Mouse (Mus musculus) intestine, embryonic 16.5 days (tissue): Measurements from ENCODE around the gene Rnd2. TPM values are rescaled to one million over a fixed set of nuclear protein-coding genes. Genes with fewer than 3 reads are reported as not detected.
A peak's percentile ranks its signal among the peaks of the same experiment; 100 is the strongest.
"Not testable (repeated sequence)": the region's sequence is repeated elsewhere in the genome, so short reads cannot be mapped to it uniquely, and the experiment has no call there.

Experiments used
- ATAC-seq: fragments of 200-750 bp; cut with Nextera tagmentation; 2 replicates; pipeline ENCODE4 v1.8.0; 2017; ENCODE audit warnings: moderate TSS enrichment, moderate library complexity
- H3K27ac ChIP-seq: fragments of 300-500 bp; sonication (generic); 2 replicates; pipeline ENCODE4 v1.5.1; 2014; ENCODE audit warnings: mild to moderate bottlenecking, low read length
- H3K27me3 ChIP-seq: fragments of 300-500 bp; sonication (generic); replicated peaks from 2 replicates; pipeline ENCODE4 v1.6.1; 2014; ENCODE audit warnings: low read length, control low read depth, mixed read lengths; ENCODE audit not compliant: control insufficient read depth, insufficient read depth
- H3K36me3 ChIP-seq: fragments of 300-500 bp; sonication (generic); 2 replicates; pipeline ENCODE4 v1.6.1; 2014; ENCODE audit warnings: low read length, control low read depth; ENCODE audit not compliant: control insufficient read depth, insufficient read depth
- H3K4me1 ChIP-seq: fragments of 300-500 bp; sonication (generic); 2 replicates; pipeline ENCODE4 v1.6.1; 2014; ENCODE audit warnings: low read length, control low read depth, mixed read lengths; ENCODE audit not compliant: control insufficient read depth, insufficient read depth
- H3K4me2 ChIP-seq: fragments of 300-500 bp; sonication (generic); 2 replicates; pipeline ENCODE4 v1.6.1; 2014; ENCODE audit warnings: low read depth, low read length, control low read depth
- H3K4me3 ChIP-seq: fragments of 300-500 bp; sonication (generic); 2 replicates; pipeline ENCODE4 v1.5.1; 2014; ENCODE audit warnings: mild to moderate bottlenecking, low read length
- H3K9ac ChIP-seq: fragments of 300-500 bp; sonication (generic); 2 replicates; pipeline ENCODE4 v1.6.1; 2014; ENCODE audit warnings: low read depth, low read length
- H3K9me3 ChIP-seq: fragments of 300-500 bp; sonication (generic); 2 replicates; pipeline ENCODE4 v1.6.1; 2016; ENCODE audit warnings: low read length, control low read depth; ENCODE audit not compliant: control insufficient read depth
- WGBS: fragments of 180-500 bp; shearing (Covaris S2); extraction: QIAGEN DNeasy Blood & Tissue Kit; methylation state at CpG from one replicate; pipeline ENCODE4 v1.1.7; 2014; 5-methylcytosine and 5-hydroxymethylcytosine counted together
- polyA plus RNA-seq: library from polyadenylated mRNA; unstranded; fragments of >200 nt; fragmentation: Nextera tagmentation; extraction: Ambion mirVana; gene quantifications from 2 replicates; pipeline ENCODE4 v1.2.1, GENCODE M21; 2015

Gene Rnd2
- polyA plus RNA-seq, 1 experiment from 2014 or later, result 21.0 TPM

DNA sequence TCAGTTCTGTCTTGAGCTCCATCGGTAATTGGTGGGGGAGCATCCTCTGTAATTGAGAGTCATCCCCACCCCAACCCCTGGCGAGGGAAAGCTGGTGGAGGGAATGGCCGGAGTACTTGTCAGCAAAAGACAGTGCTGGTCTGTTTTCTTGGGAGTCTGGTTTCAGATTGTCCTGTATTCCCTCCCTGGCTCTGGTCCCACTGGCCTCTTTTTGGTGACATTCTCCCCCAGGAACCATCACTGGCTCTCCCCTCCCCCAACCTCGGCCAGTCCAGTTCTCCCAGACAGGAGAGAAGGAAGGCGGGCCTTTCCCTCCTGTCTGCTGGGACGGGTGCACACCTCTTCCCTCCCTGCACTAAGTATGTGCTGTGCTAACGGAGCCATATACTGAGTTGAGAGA, 7.5 kb downstream of the Rnd2 start:
- Histone ChIP-seq H3K4me1 (peaks cover 8% of the 10 kb centered on the region), H3K36me3 (no peaks in the 10 kb centered on the region), H3K27ac (no peak overlapping the region), H3K4me2 (no peak overlapping the region), H3K9ac (no peak overlapping the region), H3K4me3 (no peak overlapping the region), H3K27me3 (no peaks in the 10 kb centered on the region), H3K9me3 (no peaks in the 10 kb centered on the region)
- no peak for ATAC-seq
- 56% methylated on average over 7 of the region's 7 CpGs for WGBS

DNA sequence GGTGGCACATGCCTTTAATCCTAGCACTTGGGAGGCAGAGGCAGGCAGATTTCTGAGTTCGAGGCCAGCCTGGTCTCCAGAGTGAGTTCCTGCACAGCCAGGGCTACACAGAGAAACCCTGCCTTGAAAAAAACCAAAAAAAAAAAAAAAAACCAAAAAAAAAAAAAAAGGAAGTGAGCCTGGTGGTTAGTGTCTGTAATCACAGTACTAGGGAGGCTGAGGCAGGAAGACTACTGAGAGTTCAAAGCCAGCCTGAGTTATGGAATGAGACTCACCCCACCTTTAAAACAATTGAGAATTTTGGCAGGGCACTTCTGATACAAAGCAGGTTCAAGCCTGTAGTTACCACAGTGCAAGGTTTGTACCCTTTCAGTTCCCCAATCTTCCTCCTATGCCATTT, 8.9 kb downstream of the Rnd2 start:
- H3K9me3 ChIP-seq, result not testable (repeated sequence)

DNA sequence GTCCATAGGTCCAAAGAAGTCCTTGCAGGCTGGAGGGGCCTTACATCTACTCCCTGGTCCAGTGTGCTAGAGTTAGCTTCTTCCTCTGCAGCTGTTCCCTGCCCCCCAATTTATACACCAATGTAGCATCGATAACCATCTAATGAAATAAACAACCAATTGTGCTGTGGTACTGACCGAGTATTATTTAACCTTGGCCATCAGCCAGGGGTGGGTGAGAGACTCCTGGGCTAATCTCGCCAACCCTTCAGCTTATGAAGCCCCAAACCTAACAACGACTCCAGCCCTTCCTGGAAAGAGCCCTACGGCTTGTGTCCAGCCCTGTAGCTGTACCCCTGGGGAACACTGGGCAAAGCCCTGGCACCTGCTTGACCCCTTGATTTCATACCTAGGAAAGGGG, 9.5 kb downstream of the Rnd2 start:
- no peak for ATAC-seq
- H3K4me1 ChIP-seq, result peaks cover 10% of the 10 kb centered on the region
- WGBS, result 69% methylated on average over 5 of the region's 5 CpGs

More for the DNA sequence above, 8.9 kb downstream of the Rnd2 start:
- H3K27ac ChIP-seq, H3K9ac ChIP-seq, H3K4me1 ChIP-seq, H3K4me2 ChIP-seq, H3K4me3 ChIP-seq, H3K36me3 ChIP-seq, H3K27me3 ChIP-seq, ATAC-seq: not testable (repeated sequence)
- whole genome bisulfite sequencing, result 77% methylated on average over 1 of the region's 1 CpGs

DNA sequence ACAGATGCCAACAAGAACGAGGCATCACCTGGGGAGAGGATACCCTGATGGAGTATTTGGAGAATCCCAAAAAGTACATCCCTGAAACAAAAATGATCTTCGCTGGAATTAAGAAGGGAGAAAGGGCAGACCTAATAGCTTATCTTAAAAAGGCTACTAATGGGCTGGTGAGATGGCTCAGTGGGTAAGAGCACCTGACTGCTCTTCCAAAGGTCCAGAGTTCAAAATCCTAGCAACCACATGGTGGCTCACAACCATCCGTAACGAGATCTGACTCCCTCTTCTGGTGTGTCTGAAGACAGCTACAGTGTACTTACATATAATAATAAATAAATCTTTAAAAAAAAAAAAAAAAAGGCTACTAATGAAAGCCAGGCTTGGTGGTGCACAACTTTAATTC, 11.6 kb downstream of the Rnd2 start:
- H3K4me1 ChIP-seq, result peaks cover 19% of the 10 kb centered on the region
- not testable (repeated sequence) for H3K9me3 ChIP-seq, H3K4me3 ChIP-seq, H3K27ac ChIP-seq, ATAC-seq, H3K4me2 ChIP-seq, H3K9ac ChIP-seq, H3K27me3 ChIP-seq, H3K36me3 ChIP-seq
- WGBS, result 86% methylated on average over 4 of the region's 4 CpGs

More for the DNA sequence above, 9.5 kb downstream of the Rnd2 start:
- Histone ChIP-seq H3K4me2 (no peak overlapping the region), H3K9me3 (no peaks in the 10 kb centered on the region), H3K9ac (no peak overlapping the region), H3K36me3 (no peaks in the 10 kb centered on the region), H3K27ac (no peak overlapping the region), H3K27me3 (no peaks in the 10 kb centered on the region), H3K4me3 (no peak overlapping the region)

DNA sequence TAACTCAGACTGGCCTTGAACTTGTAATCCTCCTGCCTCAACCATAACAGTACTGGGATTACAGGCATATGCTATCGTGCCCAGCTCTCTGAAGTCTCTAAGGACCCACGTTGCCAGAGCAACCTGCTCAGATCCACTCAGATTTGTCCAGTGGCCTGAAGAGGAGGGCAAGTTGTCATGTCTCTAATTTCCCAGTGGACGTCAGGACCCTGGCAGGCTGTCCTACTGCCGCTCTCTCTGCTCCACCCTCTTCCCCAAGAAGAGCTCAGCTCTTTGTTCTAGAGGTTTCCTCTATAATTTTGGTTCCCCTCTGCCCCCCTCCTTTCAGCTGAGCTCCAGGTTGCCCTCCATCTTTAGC, 12.4 kb downstream of the Rnd2 start:
- no peak overlapping the region for H3K27ac ChIP-seq
- 51% methylated on average over 4 of the region's 4 CpGs for WGBS
- peaks cover 19% of the 10 kb centered on the region for H3K4me1 ChIP-seq
- no peaks in the 10 kb centered on the region for H3K9me3 ChIP-seq
- no peak overlapping the region for H3K4me3 ChIP-seq
- no peak overlapping the region for H3K4me2 ChIP-seq
- no peak overlapping the region for H3K9ac ChIP-seq
- no peaks in the 10 kb centered on the region for H3K27me3 ChIP-seq
- ATAC-seq, result no peak
- H3K36me3 ChIP-seq, result no peaks in the 10 kb centered on the region

DNA sequence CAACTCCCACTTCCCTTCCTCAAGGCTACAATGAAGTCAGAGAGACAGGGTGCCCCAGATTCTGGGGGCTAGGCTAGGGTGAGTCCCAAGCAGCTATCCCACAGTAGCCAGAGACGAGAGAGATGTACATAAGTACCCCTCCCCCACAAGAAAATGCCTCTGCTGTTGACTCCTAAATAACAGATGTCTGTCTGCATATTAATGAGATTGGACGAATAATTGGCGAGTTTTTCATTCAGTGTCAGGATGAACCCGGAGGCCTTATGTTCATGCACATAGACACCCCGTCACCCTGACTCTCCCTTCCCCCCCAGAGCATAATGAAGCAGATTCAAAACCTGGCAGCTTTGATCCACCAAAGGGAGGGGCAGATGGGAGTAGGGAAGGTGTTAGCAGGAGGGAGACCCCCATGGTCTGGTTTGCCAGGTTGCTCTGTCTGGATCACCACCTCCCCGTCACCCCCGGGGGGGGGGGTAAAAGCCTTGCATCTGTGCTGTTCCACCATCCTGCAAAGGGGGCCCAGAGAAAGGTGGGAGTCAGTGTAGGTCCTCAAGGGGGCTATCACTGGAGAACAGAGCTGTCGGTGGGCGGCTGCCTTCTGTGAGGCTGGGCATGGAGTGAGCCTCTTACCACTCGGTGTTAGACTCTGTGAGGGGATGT, 12.9 kb downstream of the Rnd2 start:
- WGBS, result 57% methylated on average over 10 of the region's 10 CpGs
- Histone ChIP-seq H3K9ac (no peak overlapping the region), H3K36me3 (no peaks in the 10 kb centered on the region), H3K4me2 (no peak overlapping the region), H3K9me3 (no peaks in the 10 kb centered on the region), H3K27me3 (no peaks in the 10 kb centered on the region), H3K27ac (no peak overlapping the region), H3K4me1 (peaks cover 19% of the 10 kb centered on the region), H3K4me3 (no peak overlapping the region)
- no peak for ATAC-seq

DNA sequence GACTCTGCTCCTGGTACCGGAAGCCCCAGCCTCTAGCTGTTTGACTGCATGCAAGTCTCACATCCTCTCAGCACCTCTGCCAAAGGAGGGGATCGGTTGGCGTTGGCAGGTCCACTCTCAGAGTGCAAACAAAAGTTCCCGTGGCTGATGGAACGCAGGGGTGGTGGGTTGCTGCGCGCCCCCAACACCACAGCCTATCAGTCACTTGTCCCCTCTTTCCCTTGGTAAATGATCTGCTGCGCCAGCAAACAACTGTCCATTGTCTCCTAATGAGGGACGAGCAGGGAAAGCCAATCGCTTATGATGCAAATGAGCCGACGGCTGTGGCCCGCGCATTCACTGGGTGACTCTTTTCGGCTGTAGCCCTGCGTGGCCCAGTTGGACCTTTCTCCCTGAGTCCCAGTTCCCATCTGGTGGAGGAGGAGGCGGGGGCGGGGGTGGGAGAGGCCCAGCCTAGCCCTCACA, 14.4 kb downstream of the Rnd2 start:
- 12% methylated on average over 18 of the region's 18 CpGs for WGBS
- Histone ChIP-seq H3K4me1 (peaks cover 20% of the 10 kb centered on the region), H3K27ac (peak overlapping the region; percentile 9; the same call in 1 of the 2 replicates), H3K9ac (peak overlapping the region; percentile 51; the same call in 1 of the 2 replicates), H3K4me2 (peak overlapping the region; percentile 42), H3K9me3 (no peaks in the 10 kb centered on the region), H3K36me3 (no peaks in the 10 kb centered on the region), H3K27me3 (no peaks in the 10 kb centered on the region), H3K4me3 (peak overlapping the region; percentile 16; the same call in 1 of the 2 replicates)
- ATAC-seq, result peak; percentile 25; the same call in 1 of the 2 replicates

DNA sequence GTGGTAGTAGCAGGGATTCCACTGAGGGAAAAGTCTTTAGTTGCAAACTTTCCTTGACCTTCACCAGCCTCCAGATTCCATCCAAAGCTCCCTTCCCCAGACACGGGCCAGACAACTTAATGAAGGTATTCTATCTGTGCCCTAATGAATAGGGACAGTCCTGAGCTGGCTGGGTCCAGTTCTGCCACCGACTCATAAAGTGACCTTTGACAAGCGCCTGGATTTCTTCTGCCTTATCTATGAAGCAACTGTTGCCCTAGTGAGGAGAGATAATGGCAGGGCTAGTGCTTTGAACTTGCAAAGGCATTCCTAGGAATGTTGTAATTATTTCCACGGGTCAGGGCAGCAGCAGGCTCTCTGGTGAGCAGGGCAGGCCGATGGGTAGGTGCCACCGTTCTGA, 16.1 kb downstream of the Rnd2 start:
- H3K9ac ChIP-seq, result no peak overlapping the region
- no peak overlapping the region for H3K4me3 ChIP-seq
- WGBS, result 14% methylated on average over 6 of the region's 6 CpGs
- no peak overlapping the region for H3K4me2 ChIP-seq
- peak; percentile 85 for ATAC-seq
- no peaks in the 10 kb centered on the region for H3K36me3 ChIP-seq
- H3K4me1 ChIP-seq, result peaks cover 22% of the 10 kb centered on the region
- H3K27ac ChIP-seq, result peak overlapping the region; percentile 76
- H3K9me3 ChIP-seq, result no peaks in the 10 kb centered on the region
- no peaks in the 10 kb centered on the region for H3K27me3 ChIP-seq

DNA sequence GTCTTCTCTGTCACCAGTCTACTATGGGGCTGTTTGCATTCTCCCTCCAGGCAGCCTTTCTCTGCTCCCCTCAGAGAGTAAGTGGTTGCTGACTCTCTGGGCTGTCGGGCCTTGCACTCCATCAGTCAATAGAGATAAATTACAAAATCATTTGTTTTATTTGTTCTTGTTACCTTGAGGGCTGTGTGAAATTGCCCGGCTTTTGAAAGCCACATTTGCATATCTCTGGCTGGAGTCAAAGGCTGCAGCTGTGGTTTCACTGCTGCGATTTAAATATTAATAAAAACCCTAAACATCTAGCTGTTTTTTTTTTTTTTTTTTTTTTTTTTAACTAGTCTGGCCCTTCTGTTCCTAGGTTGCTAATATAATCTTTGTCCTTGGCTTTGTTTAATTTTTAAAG, 19.0 kb downstream of the Rnd2 start:
- 32% methylated on average over 3 of the region's 3 CpGs for WGBS
- Histone ChIP-seq H3K27me3 (no peaks in the 10 kb centered on the region), H3K4me3 (no peak overlapping the region), H3K27ac (peak overlapping the region; percentile 21), H3K9ac (no peak overlapping the region), H3K4me2 (no peak overlapping the region), H3K9me3 (no peaks in the 10 kb centered on the region), H3K36me3 (0 out of 2 replicates have a peak, but pooled peaks cover 6% of the 10 kb centered on the region), H3K4me1 (peaks cover 24% of the 10 kb centered on the region)
- ATAC-seq, result no peak

DNA sequence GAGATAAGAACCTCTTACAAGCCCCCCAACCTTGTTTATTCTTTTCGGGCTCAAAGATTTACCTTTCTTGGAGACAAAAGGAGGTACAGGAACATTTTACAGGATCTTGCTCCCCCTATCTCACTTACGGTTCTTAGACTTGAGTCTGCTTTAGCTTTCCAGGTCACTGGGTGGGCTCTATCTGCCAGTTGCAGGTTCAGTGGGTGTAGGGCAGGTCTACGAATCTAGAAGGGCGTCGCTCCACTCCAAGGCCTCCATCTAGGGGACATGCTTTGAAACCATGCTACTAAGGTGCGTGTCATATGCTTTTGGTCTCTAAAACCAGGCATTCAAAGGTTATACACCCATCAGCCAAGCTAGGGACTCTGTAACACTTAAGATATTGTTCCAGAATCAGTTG, 19.4 kb downstream of the Rnd2 start:
- ATAC-seq, result no peak
- H3K9me3 ChIP-seq, result no peaks in the 10 kb centered on the region
- WGBS, result 43% methylated on average over 6 of the region's 6 CpGs
- no peak overlapping the region for H3K9ac ChIP-seq
- 0 out of 2 replicates have a peak, but pooled peaks cover 6% of the 10 kb centered on the region for H3K36me3 ChIP-seq
- H3K27me3 ChIP-seq, result no peaks in the 10 kb centered on the region
- no peak overlapping the region for H3K4me3 ChIP-seq
- no peak overlapping the region for H3K4me2 ChIP-seq
- H3K27ac ChIP-seq, result no peak overlapping the region
- H3K4me1 ChIP-seq, result peaks cover 20% of the 10 kb centered on the region
